Mouse (Mus musculus): ENCODE measurements around the gene Fbxw21. TPM values are rescaled to one million over a fixed set of nuclear protein-coding genes. Genes with fewer than 3 reads are reported as not detected.

Fbxw21 gene
- polyA plus RNA-seq, 1 experiment = not detected

DNA sequence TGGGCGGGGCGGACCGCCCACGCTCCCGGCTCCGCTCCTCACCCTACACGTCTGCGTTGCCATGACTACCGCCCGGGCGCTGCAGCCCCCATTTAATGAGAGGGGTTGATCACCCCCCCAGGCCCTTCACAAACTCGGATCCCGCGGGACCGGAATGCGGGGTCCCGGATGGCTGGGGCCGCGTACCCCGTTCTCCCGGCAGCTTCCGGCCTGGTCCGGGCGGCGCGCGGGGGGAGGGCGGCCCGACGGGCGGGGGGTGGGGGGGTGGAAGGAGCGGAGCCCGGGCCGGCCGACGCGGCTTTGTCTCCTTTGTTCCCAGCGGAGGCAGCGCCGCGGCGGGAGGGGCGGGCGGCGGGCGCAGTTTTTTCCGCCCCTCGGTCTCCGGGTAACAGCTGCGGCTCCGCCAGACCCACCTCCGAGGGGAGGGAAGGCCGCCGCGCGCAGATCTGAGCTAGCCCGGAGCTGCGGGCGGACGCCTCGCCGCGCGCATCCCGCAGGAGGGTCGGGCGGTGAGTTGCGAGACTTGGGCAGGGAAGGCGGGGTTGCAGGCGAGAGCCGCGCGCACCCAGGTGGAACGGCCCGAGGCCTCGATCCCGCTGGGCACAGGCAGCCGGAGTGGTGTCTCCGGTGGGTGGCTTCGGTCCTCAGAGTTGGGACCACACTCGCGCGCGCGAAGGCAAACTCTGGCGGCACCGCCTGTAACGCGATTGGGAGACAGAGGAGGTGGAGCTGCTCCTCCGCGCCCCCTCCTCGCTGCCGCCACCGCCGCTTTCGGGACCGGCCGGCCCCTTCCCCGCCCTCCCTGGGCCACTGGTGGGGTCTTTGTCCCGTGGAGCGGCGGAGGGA lies 66.5 kb downstream of the Fbxw21 start, which contains the start of gene Plxnb1:
Plxnb1 (plus strand) TSS at position 253 of the 846 bp plus-strand sequence.
- peak within 1 kb of the TSS; percentile 37 for H3K4me3 ChIP-seq
- H3K36me3 ChIP-seq (ENCODE audit: control insufficient read depth, insufficient read depth) = no peaks in the 10 kb centered on the region
- H3ac ChIP-seq (ENCODE audit: control insufficient read depth, insufficient read length) = peak within 1 kb of the TSS; percentile 89
- peak; percentile 56 for TF ChIP-seq POLR2AphosphoS2 (IDR thresholded peaks at IDR 0.05; ENCODE audit: insufficient read length, low read depth)
- TF ChIP-seq MAX (IDR thresholded peaks at IDR 0.05; ENCODE audit: low read depth) = no peak
- no peak for TF ChIP-seq USF1 (IDR thresholded peaks at IDR 0.05; ENCODE audit: low read depth)
- no peak for TF ChIP-seq SRF (IDR thresholded peaks at IDR 0.05; ENCODE audit: control insufficient read depth, insufficient read length, low read depth)
- TF ChIP-seq CEBPB (IDR thresholded peaks at IDR 0.05; ENCODE audit: insufficient read depth, poor library complexity, severe bottlenecking) = no peak
- no peak for TF ChIP-seq REST (IDR thresholded peaks at IDR 0.05; ENCODE audit: insufficient read depth, insufficient read length)
- TF ChIP-seq MYOD1 (IDR thresholded peaks at IDR 0.05; ENCODE audit: control insufficient read depth in 1 of 3, insufficient read length in 2 of 3, low read depth in 2 of 3) = peak in 2 of 3 experiments; percentile 29 to 39
- peak in 2 of 3 experiments; percentile 38 to 54 for TF ChIP-seq MYOG (IDR thresholded peaks at IDR 0.05; ENCODE audit: control insufficient read depth in 1 of 3, insufficient read depth in 1 of 3, insufficient read length in 2 of 3, low read depth in 2 of 3)
- TF ChIP-seq TCF3 (IDR thresholded peaks at IDR 0.05; ENCODE audit: insufficient read length, low read depth) = no peak
- TF ChIP-seq TCF12 (IDR thresholded peaks at IDR 0.05; ENCODE audit: insufficient read depth, poor library complexity, severe bottlenecking) = no peak
- peak; percentile 72 for TF ChIP-seq POLR2A (IDR thresholded peaks at IDR 0.05; ENCODE audit: insufficient read length, low read depth)
- TF ChIP-seq E2F4 (IDR thresholded peaks at IDR 0.05; ENCODE audit: insufficient read depth) = no peak
- H3K79me2 ChIP-seq (ENCODE audit: control insufficient read depth, insufficient read depth) = no peaks in the 10 kb centered on the region
- H3K27me3 ChIP-seq (ENCODE audit: control insufficient read depth, insufficient read depth, insufficient read length) = no peaks in the 10 kb centered on the region
- peak within 1 kb of the TSS; percentile 80 for H3K4me2 ChIP-seq (ENCODE audit: low read depth)

DNA sequence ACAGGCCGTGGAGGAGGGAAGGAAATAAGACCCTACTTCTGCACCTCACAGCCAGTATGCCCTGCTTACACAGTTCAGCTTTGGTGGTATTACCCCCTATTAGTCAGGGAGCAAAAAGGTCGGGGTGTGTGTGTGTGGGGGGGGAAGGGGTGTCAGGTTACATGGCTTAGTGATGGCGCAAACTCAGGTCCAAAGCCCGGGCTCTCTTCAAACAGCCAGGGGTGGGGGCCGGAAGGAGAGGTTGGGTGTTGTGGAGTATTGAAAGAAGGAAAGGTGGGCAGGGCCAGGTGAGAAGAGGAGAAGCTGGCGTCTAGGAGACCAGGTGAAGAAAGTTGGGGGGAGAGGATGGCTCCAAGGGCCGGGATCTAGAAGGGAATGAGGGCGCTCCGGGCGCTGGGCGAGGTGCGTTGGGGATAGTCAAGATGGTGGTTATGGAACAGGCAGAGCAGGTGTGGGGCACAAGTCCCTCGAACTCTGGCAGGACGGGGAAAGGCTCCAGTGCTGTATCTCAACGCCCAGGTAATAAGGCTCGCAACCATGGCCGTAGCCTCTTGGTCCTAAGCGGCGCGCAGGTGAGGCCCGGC lies 67.2 kb downstream of the Fbxw21 start:
- H3K36me3 ChIP-seq (ENCODE audit: control insufficient read depth, insufficient read depth) = no peaks in the 10 kb centered on the region
- peak overlapping the region; percentile 89 for H3ac ChIP-seq (ENCODE audit: control insufficient read depth, insufficient read length)
- H3K4me3 ChIP-seq = peak overlapping the region; percentile 37
- H3K27me3 ChIP-seq (ENCODE audit: control insufficient read depth, insufficient read depth, insufficient read length) = no peaks in the 10 kb centered on the region
- H3K4me2 ChIP-seq (ENCODE audit: low read depth) = peak overlapping the region; percentile 80
- H3K79me2 ChIP-seq (ENCODE audit: control insufficient read depth, insufficient read depth) = no peaks in the 10 kb centered on the region
- TF ChIP-seq POLR2AphosphoS2 (IDR thresholded peaks at IDR 0.05; ENCODE audit: insufficient read length, low read depth) (no peak), CEBPB (IDR thresholded peaks at IDR 0.05; ENCODE audit: insufficient read depth, poor library complexity, severe bottlenecking) (no peak), E2F4 (IDR thresholded peaks at IDR 0.05; ENCODE audit: insufficient read depth) (no peak), SRF (IDR thresholded peaks at IDR 0.05; ENCODE audit: control insufficient read depth, insufficient read length, low read depth) (no peak), MYOD1 (IDR thresholded peaks at IDR 0.05; ENCODE audit: control insufficient read depth in 1 of 3, insufficient read length in 2 of 3, low read depth in 2 of 3) (no peak), MAX (IDR thresholded peaks at IDR 0.05; ENCODE audit: low read depth) (no peak), REST (IDR thresholded peaks at IDR 0.05; ENCODE audit: insufficient read depth, insufficient read length) (no peak), USF1 (IDR thresholded peaks at IDR 0.05; ENCODE audit: low read depth) (no peak), POLR2A (IDR thresholded peaks at IDR 0.05; ENCODE audit: insufficient read length, low read depth) (no peak), TCF3 (IDR thresholded peaks at IDR 0.05; ENCODE audit: insufficient read length, low read depth) (no peak), TCF12 (IDR thresholded peaks at IDR 0.05; ENCODE audit: insufficient read depth, poor library complexity, severe bottlenecking) (no peak), MYOG (IDR thresholded peaks at IDR 0.05; ENCODE audit: control insufficient read depth in 1 of 3, insufficient read depth in 1 of 3, insufficient read length in 2 of 3, low read depth in 2 of 3) (no peak)

GRCm38 (mm10) chr9:109093786-109094552 lies 67.9 kb downstream of the Fbxw21 start:
- Histone ChIP-seq H3ac (ENCODE audit: control insufficient read depth, insufficient read length) (no peak overlapping the region), H3K27me3 (ENCODE audit: control insufficient read depth, insufficient read depth, insufficient read length) (no peaks in the 10 kb centered on the region), H3K36me3 (ENCODE audit: control insufficient read depth, insufficient read depth) (no peaks in the 10 kb centered on the region), H3K79me2 (ENCODE audit: control insufficient read depth, insufficient read depth) (no peaks in the 10 kb centered on the region), H3K4me3 (peak overlapping the region; percentile 37), H3K4me2 (ENCODE audit: low read depth) (no peak overlapping the region)
- TF ChIP-seq E2F4 (IDR thresholded peaks at IDR 0.05; ENCODE audit: insufficient read depth) = no peak
- TF ChIP-seq MYOG (IDR thresholded peaks at IDR 0.05; ENCODE audit: control insufficient read depth in 1 of 3, insufficient read depth in 1 of 3, insufficient read length in 2 of 3, low read depth in 2 of 3) = no peak
- TF ChIP-seq POLR2AphosphoS2 (IDR thresholded peaks at IDR 0.05; ENCODE audit: insufficient read length, low read depth) = no peak

DNA sequence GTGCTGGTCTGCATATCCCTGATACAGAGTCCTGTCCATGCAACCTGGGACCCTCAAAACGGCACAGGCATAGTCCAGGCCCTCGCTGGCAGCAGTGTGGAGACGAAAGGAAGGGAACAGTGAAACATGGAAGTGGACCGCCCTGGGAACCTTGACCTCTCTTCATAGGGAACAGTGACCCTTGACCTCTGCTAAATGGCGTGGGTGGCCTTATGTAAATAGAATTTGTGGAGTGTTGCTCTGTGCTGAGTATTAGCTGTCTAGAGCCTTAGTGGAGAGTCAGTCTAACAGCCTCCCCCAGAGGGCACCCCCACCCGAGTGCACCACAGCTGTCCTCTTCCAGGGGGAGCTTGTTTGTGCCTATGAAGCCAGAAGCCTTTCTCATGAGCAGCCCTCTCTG lies 69.0 kb downstream of the Fbxw21 start:
- Histone ChIP-seq H3K27me3 (ENCODE audit: control insufficient read depth, insufficient read depth, insufficient read length) (no peaks in the 10 kb centered on the region), H3K4me2 (ENCODE audit: low read depth) (no peak overlapping the region), H3K36me3 (ENCODE audit: control insufficient read depth, insufficient read depth) (no peaks in the 10 kb centered on the region), H3K4me3 (no peak overlapping the region), H3ac (ENCODE audit: control insufficient read depth, insufficient read length) (no peak overlapping the region), H3K79me2 (ENCODE audit: control insufficient read depth, insufficient read depth) (no peaks in the 10 kb centered on the region)
- TF ChIP-seq SRF (IDR thresholded peaks at IDR 0.05; ENCODE audit: control insufficient read depth, insufficient read length, low read depth) (no peak), REST (IDR thresholded peaks at IDR 0.05; ENCODE audit: insufficient read depth, insufficient read length) (no peak), E2F4 (IDR thresholded peaks at IDR 0.05; ENCODE audit: insufficient read depth) (no peak), POLR2A (IDR thresholded peaks at IDR 0.05; ENCODE audit: insufficient read length, low read depth) (no peak)

Data from myocyte (in vitro differentiated cells).